Mouse (Mus musculus): ENCODE results near the gene Stradb. TPM values are rescaled to one million over a fixed set of nuclear protein-coding genes. Genes with fewer than 3 reads are reported as not detected.

Stradb gene
- polyA plus RNA-seq, 1 experiment from 2014 or later, result 44.7 TPM

GRCm38 (mm10) chr1:58972851-58973365 is 414 bp upstream of the Stradb start:
- peak overlapping the region; percentile 82 for H3K4me3 ChIP-seq (ENCODE audit: low read depth, low read length)
- ATAC-seq (ENCODE audit: insufficient read depth, low FRiP score, low TSS enrichment) (peak; percentile 46), DNase-seq (ENCODE audit: low spot score) (no peak)
- WGBS, result 2% methylated on average over 28 of the region's 28 CpGs
- H3K4me2 ChIP-seq (ENCODE audit: low read depth), result peak overlapping the region; percentile 42
- peak overlapping the region; percentile 88 for H3K9ac ChIP-seq (ENCODE audit: low read length)
- H3K9me3 ChIP-seq (ENCODE audit: control insufficient read depth, low read length), result no peaks in the 10 kb centered on the region
- no peaks in the 10 kb centered on the region for H3K36me3 ChIP-seq (ENCODE audit: control insufficient read depth, insufficient read depth, low read length)
- peaks cover 7% of the 10 kb centered on the region; the same call in 1 of the 2 replicates for H3K4me1 ChIP-seq (ENCODE audit: control insufficient read depth, insufficient read depth, low read length)
- peak overlapping the region; percentile 70 for H3K27ac ChIP-seq (ENCODE audit: low read depth, low read length)
- no peaks in the 10 kb centered on the region for H3K27me3 ChIP-seq (ENCODE audit: control insufficient read depth, insufficient read depth, low read length)

GRCm38 (mm10) chr1:58982276-58982675 is 9.0 kb downstream of the Stradb start:
- Histone ChIP-seq H3K4me1 (ENCODE audit: control insufficient read depth, insufficient read depth, low read length) (no peaks in the 10 kb centered on the region), H3K36me3 (ENCODE audit: control insufficient read depth, insufficient read depth, low read length) (peaks cover 2% of the 10 kb centered on the region; the same call in 1 of the 2 replicates), H3K27ac (ENCODE audit: low read depth, low read length) (no peak overlapping the region), H3K4me3 (ENCODE audit: low read depth, low read length) (no peak overlapping the region), H3K9ac (ENCODE audit: low read length) (no peak overlapping the region), H3K4me2 (ENCODE audit: low read depth) (no peak overlapping the region), H3K9me3 (ENCODE audit: control insufficient read depth, low read length) (no peaks in the 10 kb centered on the region), H3K27me3 (ENCODE audit: control insufficient read depth, insufficient read depth, low read length) (no peaks in the 10 kb centered on the region)
- 83% methylated on average over 3 of the region's 3 CpGs for whole genome bisulfite sequencing
- DNase-seq (ENCODE audit: low spot score) (no peak), ATAC-seq (ENCODE audit: insufficient read depth, low FRiP score, low TSS enrichment) (no peak)

GRCm38 (mm10) chr1:58984586-58984985 is 11.3 kb downstream of the Stradb start:
- no peak for ATAC-seq (ENCODE audit: insufficient read depth, low FRiP score, low TSS enrichment)
- Histone ChIP-seq H3K9me3 (ENCODE audit: control insufficient read depth, low read length) (no peaks in the 10 kb centered on the region), H3K27me3 (ENCODE audit: control insufficient read depth, insufficient read depth, low read length) (no peaks in the 10 kb centered on the region), H3K27ac (ENCODE audit: low read depth, low read length) (no peak overlapping the region), H3K4me2 (ENCODE audit: low read depth) (no peak overlapping the region), H3K9ac (ENCODE audit: low read length) (no peak overlapping the region), H3K4me3 (ENCODE audit: low read depth, low read length) (no peak overlapping the region), H3K36me3 (ENCODE audit: control insufficient read depth, insufficient read depth, low read length) (peaks cover 2% of the 10 kb centered on the region; the same call in 1 of the 2 replicates), H3K4me1 (ENCODE audit: control insufficient read depth, insufficient read depth, low read length) (no peaks in the 10 kb centered on the region)
- 80% methylated on average over 5 of the region's 5 CpGs for WGBS
- DNase-seq (ENCODE audit: low spot score), result no peak

- no peak overlapping the region for H3K9ac ChIP-seq (ENCODE audit: low read length)
- no peak for DNase-seq (ENCODE audit: low spot score)
- no peaks in the 10 kb centered on the region for H3K36me3 ChIP-seq (ENCODE audit: control insufficient read depth, insufficient read depth, low read length)
- 92% methylated on average over 7 of the region's 7 CpGs for whole genome bisulfite sequencing
- no peak overlapping the region for H3K4me2 ChIP-seq (ENCODE audit: low read depth)
- no peak overlapping the region for H3K27ac ChIP-seq (ENCODE audit: low read depth, low read length)
- ATAC-seq (ENCODE audit: insufficient read depth, low FRiP score, low TSS enrichment), result no peak
- no peaks in the 10 kb centered on the region for H3K27me3 ChIP-seq (ENCODE audit: control insufficient read depth, insufficient read depth, low read length)
- H3K4me1 ChIP-seq (ENCODE audit: control insufficient read depth, insufficient read depth, low read length), result no peaks in the 10 kb centered on the region
- H3K4me3 ChIP-seq (ENCODE audit: low read depth, low read length), result no peak overlapping the region
- H3K9me3 ChIP-seq (ENCODE audit: control insufficient read depth, low read length), result no peaks in the 10 kb centered on the region
These were observed 19.8 kb downstream of the Stradb start for GRCm38 (mm10) chr1:58993144-58993543.

DNA sequence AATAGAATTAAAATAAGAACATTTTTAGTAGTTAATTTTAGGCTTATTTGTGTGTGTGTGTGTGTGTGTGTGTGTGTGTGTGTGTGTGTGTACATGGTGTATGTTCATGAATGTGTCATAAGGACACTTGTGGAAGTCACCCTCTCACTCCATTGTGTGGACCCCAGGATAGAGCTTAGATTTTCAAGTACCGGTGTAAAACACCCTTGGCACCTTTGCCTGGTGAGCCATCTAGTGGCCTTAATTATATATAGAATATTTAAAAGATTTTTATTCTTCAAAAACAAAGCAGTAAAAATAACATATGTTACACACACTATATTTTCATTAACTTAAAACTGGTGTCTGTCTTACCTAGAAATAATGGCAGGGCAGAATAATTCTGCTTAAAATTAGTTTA is 20.4 kb downstream of the Stradb start:
- DNase-seq (ENCODE audit: low spot score) (no peak), ATAC-seq (ENCODE audit: insufficient read depth, low FRiP score, low TSS enrichment) (no peak)

GRCm38 (mm10) chr1:58995313-58995712 is 22.0 kb downstream of the Stradb start:
- no peak overlapping the region for H3K4me3 ChIP-seq (ENCODE audit: low read depth, low read length)
- H3K4me2 ChIP-seq (ENCODE audit: low read depth), result no peak overlapping the region
- H3K27ac ChIP-seq (ENCODE audit: low read depth, low read length), result no peak overlapping the region
- no peaks in the 10 kb centered on the region for H3K9me3 ChIP-seq (ENCODE audit: control insufficient read depth, low read length)
- H3K9ac ChIP-seq (ENCODE audit: low read length), result no peak overlapping the region
- H3K36me3 ChIP-seq (ENCODE audit: control insufficient read depth, insufficient read depth, low read length), result no peaks in the 10 kb centered on the region
- no peak for DNase-seq (ENCODE audit: low spot score)
- ATAC-seq (ENCODE audit: insufficient read depth, low FRiP score, low TSS enrichment), result no peak
- no peaks in the 10 kb centered on the region for H3K27me3 ChIP-seq (ENCODE audit: control insufficient read depth, insufficient read depth, low read length)
- 95% methylated on average over 5 of the region's 5 CpGs for WGBS
- no peaks in the 10 kb centered on the region for H3K4me1 ChIP-seq (ENCODE audit: control insufficient read depth, insufficient read depth, low read length)

More for the DNA sequence above, 20.4 kb downstream of the Stradb start:
- Histone ChIP-seq H3K9me3 (ENCODE audit: control insufficient read depth, low read length) (no peaks in the 10 kb centered on the region), H3K9ac (ENCODE audit: low read length) (no peak overlapping the region), H3K36me3 (ENCODE audit: control insufficient read depth, insufficient read depth, low read length) (no peaks in the 10 kb centered on the region), H3K27ac (ENCODE audit: low read depth, low read length) (no peak overlapping the region), H3K4me1 (ENCODE audit: control insufficient read depth, insufficient read depth, low read length) (no peaks in the 10 kb centered on the region), H3K4me2 (ENCODE audit: low read depth) (no peak overlapping the region), H3K4me3 (ENCODE audit: low read depth, low read length) (no peak overlapping the region), H3K27me3 (ENCODE audit: control insufficient read depth, insufficient read depth, low read length) (no peaks in the 10 kb centered on the region)
- WGBS, result 67% methylated on average over 1 of the region's 1 CpGs

- WGBS, result 48% methylated on average over 4 of the region's 4 CpGs
- ATAC-seq (ENCODE audit: insufficient read depth, low FRiP score, low TSS enrichment), result no peak
- Histone ChIP-seq H3K36me3 (ENCODE audit: control insufficient read depth, insufficient read depth, low read length) (no peaks in the 10 kb centered on the region), H3K27ac (ENCODE audit: low read depth, low read length) (no peak overlapping the region), H3K4me2 (ENCODE audit: low read depth) (no peak overlapping the region), H3K9ac (ENCODE audit: low read length) (no peak overlapping the region), H3K27me3 (ENCODE audit: control insufficient read depth, insufficient read depth, low read length) (no peaks in the 10 kb centered on the region), H3K4me1 (ENCODE audit: control insufficient read depth, insufficient read depth, low read length) (no peaks in the 10 kb centered on the region), H3K4me3 (ENCODE audit: low read depth, low read length) (no peak overlapping the region), H3K9me3 (ENCODE audit: control insufficient read depth, low read length) (no peaks in the 10 kb centered on the region)
- DNase-seq (ENCODE audit: low spot score), result no peak
These were observed 35.9 kb downstream of the Stradb start for GRCm38 (mm10) chr1:59009250-59009649.

- Histone ChIP-seq H3K9me3 (ENCODE audit: control insufficient read depth, low read length) (no peaks in the 10 kb centered on the region), H3K9ac (ENCODE audit: low read length) (no peak overlapping the region), H3K27me3 (ENCODE audit: control insufficient read depth, insufficient read depth, low read length) (no peaks in the 10 kb centered on the region), H3K4me1 (ENCODE audit: control insufficient read depth, insufficient read depth, low read length) (no peaks in the 10 kb centered on the region), H3K4me2 (ENCODE audit: low read depth) (no peak overlapping the region), H3K27ac (ENCODE audit: low read depth, low read length) (no peak overlapping the region), H3K36me3 (ENCODE audit: control insufficient read depth, insufficient read depth, low read length) (no peaks in the 10 kb centered on the region), H3K4me3 (ENCODE audit: low read depth, low read length) (no peak overlapping the region)
- ATAC-seq (ENCODE audit: insufficient read depth, low FRiP score, low TSS enrichment), result no peak
- 84% methylated on average over 3 of the region's 3 CpGs for WGBS
- no peak for DNase-seq (ENCODE audit: low spot score)
These were observed 48.2 kb downstream of the Stradb start for GRCm38 (mm10) chr1:59021556-59021955.

GRCm38 (mm10) chr1:59037723-59038122 is 64.4 kb downstream of the Stradb start:
- Histone ChIP-seq H3K9me3 (ENCODE audit: control insufficient read depth, low read length) (no peaks in the 10 kb centered on the region), H3K27ac (ENCODE audit: low read depth, low read length) (no peak overlapping the region), H3K27me3 (ENCODE audit: control insufficient read depth, insufficient read depth, low read length) (no peaks in the 10 kb centered on the region), H3K36me3 (ENCODE audit: control insufficient read depth, insufficient read depth, low read length) (no peaks in the 10 kb centered on the region), H3K9ac (ENCODE audit: low read length) (no peak overlapping the region), H3K4me3 (ENCODE audit: low read depth, low read length) (no peak overlapping the region), H3K4me2 (ENCODE audit: low read depth) (no peak overlapping the region), H3K4me1 (ENCODE audit: control insufficient read depth, insufficient read depth, low read length) (no peaks in the 10 kb centered on the region)
- ATAC-seq (ENCODE audit: insufficient read depth, low FRiP score, low TSS enrichment), result no peak
- no peak for DNase-seq (ENCODE audit: low spot score)
- WGBS, result 55% methylated on average over 5 of the region's 5 CpGs
